Mouse (Mus musculus): ENCODE measurements around the gene Stx1b.

The Stx1b gene

DNA sequence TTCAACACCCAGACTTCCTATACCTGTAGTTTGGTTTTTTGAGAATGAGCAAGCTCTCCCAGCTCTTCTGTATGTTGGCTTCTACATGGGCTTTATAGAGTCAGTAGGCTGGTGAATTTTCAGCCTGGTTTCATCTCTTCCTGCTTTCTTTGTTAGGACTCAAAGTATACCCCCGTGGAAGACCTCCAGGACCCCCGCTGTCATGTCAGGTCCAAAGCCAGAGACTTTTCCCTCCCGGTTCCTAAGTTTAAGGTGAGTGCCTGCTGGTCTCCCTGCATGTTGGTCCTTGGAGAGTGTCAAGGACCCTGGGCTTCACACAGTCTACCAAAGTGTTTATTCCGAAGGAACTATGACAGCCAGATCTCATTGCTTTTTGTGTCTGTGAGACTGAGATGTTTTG, 46.0 kb downstream of the Stx1b start:
- in situ Hi-C loops (cut with MboI; ENCODE audit: unreplicated experiment in 2 of 2): loop anchor here (10.0 to 25.0 kb wide), 3 partner anchors 326 to 934 kb away; partner anchors contain the start of genes 9130023H24Rik (in 1 of the 2) and Armc5 (in 1 of the 2)

DNA sequence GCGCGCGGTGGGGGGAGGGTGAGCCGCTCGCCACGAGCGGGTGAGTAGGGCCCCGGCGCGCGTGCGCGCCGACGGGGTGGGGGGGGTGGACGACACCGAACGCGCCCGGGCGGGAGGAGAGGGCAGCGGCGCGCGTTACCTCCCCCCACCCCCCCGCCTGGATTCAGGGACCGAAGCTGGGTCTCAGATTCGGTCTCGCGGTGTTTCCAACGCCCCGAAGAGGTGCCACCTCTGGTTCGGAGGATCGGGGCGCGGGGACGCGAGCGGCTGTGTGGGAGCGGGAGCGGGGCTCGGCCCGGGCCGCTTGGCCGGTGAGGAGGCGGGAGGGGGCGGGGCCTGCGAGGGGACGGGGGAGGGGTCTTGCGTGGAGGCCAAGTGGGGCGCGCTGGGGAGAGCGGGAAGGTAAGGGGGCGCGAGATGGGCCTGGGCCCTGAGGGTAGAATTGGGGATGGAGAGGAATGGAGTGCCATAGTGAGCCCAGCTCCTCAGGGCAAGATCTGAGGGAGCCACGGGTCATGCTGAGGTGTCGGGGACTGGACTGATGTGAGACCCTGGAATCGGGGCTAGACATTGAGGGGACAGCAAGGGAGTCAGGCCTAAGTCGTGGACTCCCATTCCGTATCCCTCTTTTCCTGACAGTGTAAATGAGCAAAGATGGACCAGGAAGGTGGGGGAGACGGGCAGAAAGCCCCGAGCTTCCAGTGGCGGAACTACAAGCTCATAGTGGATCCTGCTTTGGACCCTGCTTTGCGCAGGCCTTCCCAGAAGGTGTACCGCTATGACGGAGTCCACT, 46.7 kb downstream of the Stx1b start:
- in situ Hi-C loops (cut with MboI; ENCODE audit: unreplicated experiment in 2 of 2): loop anchor here (10.0 to 25.0 kb wide), 3 partner anchors 327 to 935 kb away; partner anchors contain the start of genes 9130023H24Rik (in 1 of the 2) and Armc5 (in 1 of the 2)

DNA sequence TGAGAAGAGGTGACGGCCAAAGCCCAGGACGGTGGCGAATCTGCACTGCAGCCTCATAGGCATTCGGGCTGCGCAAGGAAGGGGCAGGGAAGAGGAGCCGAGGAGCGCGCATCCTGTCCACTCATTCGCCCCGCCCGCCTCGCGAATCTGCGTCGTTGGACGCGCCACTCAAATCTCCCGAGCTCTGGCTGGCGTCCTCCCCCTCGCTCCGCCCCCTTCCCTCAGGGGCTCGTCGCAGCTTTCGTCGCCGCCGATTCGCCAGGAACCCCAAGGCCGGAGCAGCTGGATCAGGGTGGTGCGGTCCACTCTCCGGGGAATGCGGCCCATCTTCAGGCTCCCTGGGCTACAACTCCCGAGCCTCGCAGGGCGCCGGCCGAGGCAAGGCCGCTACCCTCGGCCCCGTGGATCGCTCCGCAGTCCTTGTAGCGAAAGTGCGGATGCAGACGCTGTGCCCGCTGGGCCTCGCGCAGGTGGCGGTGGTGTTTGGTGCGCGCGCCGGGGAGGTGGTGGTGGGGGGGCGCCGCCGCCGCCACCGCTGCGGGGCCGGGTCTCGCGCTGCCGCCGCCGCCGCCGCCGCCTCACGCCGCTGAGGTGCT, 47.4 kb downstream of the Stx1b start:
- in situ Hi-C loops (cut with MboI; ENCODE audit: unreplicated experiment in 2 of 2): loop anchor here (10.0 to 25.0 kb wide), 3 partner anchors 328 to 935 kb away; partner anchors contain the start of genes 9130023H24Rik (in 1 of the 2) and Armc5 (in 1 of the 2)

DNA sequence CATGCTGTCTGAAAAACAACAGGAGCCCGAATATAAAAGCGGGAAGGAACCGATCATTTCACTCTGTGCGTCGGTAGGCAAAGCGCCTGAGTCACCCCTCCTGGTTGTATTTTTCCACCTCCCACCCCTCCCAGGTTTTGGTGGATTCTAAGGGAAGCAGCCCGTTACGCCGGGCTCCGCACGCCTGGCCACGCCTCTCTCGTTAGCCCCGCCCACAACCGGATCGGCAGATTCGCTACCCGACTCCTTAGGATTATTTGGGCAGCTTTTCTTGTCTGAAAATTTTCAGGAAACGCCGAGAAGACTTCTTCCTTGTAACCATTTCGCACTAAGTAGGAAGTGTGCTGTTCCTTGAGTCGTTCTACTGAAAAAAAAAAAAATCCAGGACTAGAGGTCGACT, 47.9 kb downstream of the Stx1b start, which contains the start of gene Setd1a:
Gene Setd1a (plus strand): TSS at position 245 of the 400 bp plus-strand sequence.
- in situ Hi-C loops (cut with MboI; ENCODE audit: unreplicated experiment in 2 of 2): loop anchor here (10.0 to 25.0 kb wide), 3 partner anchors 328 to 936 kb away; partner anchors contain the start of genes 9130023H24Rik (in 1 of the 2) and Armc5 (in 1 of the 2)

DNA sequence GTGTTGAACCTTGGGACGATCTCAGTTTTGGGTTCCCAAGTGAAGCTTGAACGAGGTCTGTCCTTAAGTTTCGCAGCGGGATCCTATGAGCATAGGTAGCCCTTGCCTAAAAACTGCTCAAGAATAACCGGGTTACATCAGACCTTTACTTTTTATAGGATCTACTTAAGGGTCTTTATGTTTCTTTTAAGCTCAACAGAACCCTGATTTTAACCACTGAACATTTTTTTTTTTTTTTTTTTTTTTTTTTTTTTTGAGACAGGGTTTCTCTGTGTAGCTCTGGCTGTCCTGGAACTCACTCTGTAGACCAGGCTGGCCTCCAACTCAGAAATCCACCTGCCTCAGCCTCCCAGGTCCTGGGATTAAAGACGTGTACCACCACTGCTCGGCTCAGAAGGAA, 48.5 kb downstream of the Stx1b start:
- in situ Hi-C loops (cut with MboI; ENCODE audit: unreplicated experiment in 2 of 2): loop anchor here (10.0 to 25.0 kb wide), 3 partner anchors 329 to 936 kb away; partner anchors contain the start of genes 9130023H24Rik (in 1 of the 2) and Armc5 (in 1 of the 2)

DNA sequence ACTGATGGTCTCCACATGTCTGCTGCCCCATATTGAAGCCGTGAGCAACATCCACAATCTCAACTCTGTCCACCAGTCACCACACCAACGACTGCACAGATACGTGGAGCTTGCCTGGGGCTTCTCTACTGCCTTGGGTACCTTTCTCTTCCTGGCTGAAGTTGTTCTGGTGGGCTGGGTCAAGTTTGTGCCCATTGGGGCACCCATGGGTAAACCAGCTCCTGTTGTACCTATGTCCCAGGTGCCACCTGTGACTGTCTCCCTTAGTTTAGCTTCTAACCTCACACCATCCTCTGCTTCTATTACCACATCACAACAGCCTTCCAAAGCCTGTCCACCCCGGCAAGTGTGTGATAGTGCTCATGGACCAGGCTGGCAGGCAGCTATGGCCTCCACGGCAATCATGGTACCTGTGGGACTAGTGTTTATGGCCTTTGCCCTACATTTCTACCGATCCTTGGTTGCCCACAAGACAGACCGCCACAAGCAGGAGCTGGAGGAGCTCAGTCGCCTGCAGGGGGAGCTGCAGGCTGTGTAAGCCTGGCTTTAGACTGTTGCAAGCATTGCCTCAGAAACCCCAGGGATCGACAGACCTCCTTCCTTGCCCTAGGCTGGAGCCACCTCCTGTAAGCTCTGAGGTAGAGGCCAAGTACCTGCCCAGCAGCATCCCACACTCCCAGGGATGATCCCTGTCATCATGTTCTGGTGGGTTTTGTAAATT, 50.5 kb downstream of the Stx1b start:
- in situ Hi-C loops (cut with MboI; ENCODE audit: unreplicated experiment in 2 of 2): loop anchor here (5.0 to 10.0 kb wide), 3 partner anchors 163 to 461 kb away; partner anchors contain the start of genes 9130023H24Rik (in 1 of the 2) and Armc5 (in 1 of the 2)

DNA sequence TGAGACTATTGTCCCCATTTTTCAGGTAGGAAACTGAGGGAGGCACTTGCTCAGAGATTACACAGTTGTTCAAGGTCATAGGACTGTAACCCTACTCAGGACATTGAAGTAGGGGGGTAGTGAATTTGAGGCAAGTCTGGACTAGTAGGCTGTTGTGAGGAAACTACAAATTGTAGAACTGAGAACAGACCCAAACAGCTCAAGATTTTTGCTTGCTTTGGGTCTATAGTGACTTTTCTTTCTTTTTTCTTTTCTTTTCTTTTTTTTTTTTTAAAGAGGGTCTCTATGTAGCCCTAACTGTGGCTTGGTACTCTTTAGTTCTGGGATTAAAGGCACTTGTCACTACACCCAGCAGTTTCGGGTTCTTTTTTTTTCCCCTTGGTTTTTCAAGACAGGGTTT, 51.8 kb downstream of the Stx1b start:
- in situ Hi-C loops (cut with MboI; ENCODE audit: unreplicated experiment in 2 of 2): loop anchor here (5.0 to 10.0 kb wide), 3 partner anchors 165 to 462 kb away; partner anchors contain the start of genes 9130023H24Rik (in 1 of the 2) and Armc5 (in 1 of the 2)

DNA sequence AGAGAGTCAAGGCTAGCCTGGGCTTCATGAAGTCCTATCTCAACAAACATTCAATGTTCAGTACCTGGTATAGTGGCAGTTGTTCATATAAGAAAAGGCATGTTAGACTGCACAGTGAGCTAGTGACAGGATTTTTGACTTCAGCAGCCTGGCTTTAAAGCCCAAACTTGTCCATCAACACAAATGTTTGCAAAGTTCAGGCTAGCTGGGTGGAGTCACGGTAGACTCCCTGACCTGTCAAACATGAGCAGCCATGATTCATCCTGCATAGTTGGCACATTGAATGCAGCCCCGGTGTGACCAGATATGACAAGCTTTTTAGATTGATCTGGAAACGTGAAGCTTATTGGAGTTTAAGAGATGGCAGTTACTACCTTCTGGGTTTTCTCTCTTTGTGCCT, 52.3 kb downstream of the Stx1b start:
- in situ Hi-C loops (cut with MboI; ENCODE audit: unreplicated experiment in 2 of 2): loop anchor here (5.0 to 10.0 kb wide), 3 partner anchors 165 to 463 kb away; partner anchors contain the start of genes 9130023H24Rik (in 1 of the 2) and Armc5 (in 1 of the 2)

DNA sequence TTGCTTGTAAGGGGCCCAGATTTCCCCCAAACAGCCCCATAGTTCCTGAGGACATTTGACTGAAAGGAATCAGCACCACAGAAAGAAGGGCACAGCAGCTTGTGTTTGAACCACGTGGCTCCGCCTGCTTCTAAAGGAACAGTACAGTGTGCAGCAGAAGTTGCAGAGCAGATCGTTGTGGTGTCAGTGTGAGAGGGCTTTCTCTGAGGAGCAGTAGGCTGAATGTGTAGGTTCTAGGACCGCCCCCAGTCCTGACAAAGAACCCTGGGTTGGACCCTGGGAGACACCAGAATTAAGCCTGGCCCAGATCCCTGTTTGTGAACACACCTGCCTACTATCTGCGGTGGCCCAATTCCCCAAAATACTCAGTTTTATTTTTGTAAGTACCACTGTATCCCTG, 53.1 kb downstream of the Stx1b start:
- in situ Hi-C loops (cut with MboI; ENCODE audit: unreplicated experiment in 2 of 2): loop anchor here (5.0 to 10.0 kb wide), 3 partner anchors 166 to 464 kb away; partner anchors contain the start of genes 9130023H24Rik (in 1 of the 2) and Armc5 (in 1 of the 2)

DNA sequence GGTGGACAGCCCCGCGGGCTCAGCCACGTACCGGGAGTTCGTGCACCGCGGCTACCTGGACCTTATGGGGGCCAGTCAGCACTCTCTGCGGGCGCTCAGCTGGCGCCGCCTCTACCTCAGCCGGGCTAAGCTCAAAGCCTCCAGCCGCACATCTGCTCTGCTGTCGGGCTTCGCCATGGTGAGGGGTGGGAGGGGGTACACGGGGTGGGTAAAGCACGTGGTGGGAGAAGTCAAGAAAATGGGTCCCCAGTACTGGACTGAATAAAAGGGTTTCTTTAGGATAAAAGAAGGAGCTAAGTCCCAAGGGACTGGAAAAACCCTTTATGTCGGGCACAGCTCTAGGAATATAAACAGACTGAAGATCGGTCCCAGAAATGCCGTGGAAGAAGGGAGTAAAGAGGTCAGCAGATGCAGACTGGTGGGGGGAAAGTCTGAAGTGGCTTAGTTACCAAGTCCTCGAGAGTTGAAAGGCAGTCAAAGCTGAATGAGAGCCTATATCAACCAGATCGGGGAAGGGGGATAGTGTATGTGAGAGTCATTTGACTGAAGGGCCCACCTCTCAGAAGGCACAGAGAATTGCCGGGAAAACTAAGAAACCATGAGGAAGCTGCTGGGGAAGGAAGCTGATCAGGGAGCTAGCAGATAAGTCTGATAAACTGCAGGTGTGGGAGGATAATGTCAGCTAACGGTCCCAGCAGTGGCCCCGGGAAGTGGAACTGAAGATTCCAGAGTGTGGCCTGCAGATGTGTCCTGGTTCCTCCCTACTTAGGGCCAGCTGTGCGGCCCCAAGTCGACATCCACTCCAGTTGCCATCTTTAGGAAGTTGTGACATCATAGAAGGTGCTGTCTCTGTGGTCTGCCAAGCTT, 54.1 kb downstream of the Stx1b start:
- in situ Hi-C loops (cut with MboI; ENCODE audit: unreplicated experiment in 2 of 2): loop anchor here (5.0 to 10.0 kb wide), 3 partner anchors 167 to 465 kb away; partner anchors contain the start of genes 9130023H24Rik (in 1 of the 2) and Armc5 (in 1 of the 2)

DNA sequence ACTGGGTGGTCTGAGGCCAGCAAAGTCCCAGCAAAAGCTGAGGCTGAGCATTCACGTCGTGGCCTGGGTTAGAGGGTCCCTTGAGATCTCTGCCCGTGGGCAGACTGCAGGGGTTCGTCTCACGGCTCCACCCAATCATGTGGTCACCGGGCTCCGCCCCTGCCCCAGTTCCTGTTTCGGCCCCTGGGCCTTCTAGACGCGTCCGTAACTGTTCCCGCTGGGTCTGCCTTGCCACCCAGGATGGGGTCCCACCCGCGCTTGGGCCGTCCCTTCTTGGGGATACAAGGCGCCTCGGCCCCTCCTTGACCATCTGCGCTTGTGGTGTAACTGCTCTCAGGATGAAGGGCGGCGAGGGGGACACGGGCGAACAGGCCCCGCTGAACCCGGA, 54.7 kb downstream of the Stx1b start, which contains the start of gene Orai3:
Gene Orai3 (plus strand): TSS at position 165 of the 388 bp plus-strand sequence.
- in situ Hi-C loops (cut with MboI; ENCODE audit: unreplicated experiment in 2 of 2): loop anchor here (5.0 to 10.0 kb wide), 3 partner anchors 168 to 465 kb away; partner anchors contain the start of genes 9130023H24Rik (in 1 of the 2) and Armc5 (in 1 of the 2)

DNA sequence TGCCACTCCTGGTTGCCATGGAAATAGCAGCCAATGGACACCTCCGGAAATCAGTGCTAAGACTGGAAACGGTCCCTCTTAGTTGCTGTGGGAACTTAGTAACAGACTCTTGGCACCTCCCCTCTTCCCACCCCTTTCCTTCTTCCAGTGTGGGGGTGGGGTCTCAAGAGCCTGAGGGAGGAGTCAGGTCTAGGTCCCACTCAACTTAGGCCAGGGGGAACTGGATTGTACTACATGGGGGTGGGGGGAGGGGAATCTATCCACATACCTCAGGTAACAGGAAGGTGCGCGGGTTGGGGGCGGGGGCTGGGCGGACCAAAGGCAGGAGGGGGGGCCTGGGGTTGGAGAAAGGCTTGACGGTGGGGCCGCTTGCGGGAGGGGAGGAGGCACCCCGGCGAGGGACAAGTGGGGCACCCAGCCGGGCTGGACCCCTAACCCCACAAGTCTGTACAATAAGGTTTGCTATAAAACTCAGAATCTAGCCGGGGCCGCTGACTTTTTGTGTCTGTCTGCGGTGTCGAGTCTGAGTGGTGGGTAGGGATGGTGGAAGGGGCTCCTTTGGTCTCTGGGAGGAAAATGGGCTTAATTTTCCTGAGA, 55.3 kb downstream of the Stx1b start:
- in situ Hi-C loops (cut with MboI; ENCODE audit: unreplicated experiment in 2 of 2): no loop called here

DNA sequence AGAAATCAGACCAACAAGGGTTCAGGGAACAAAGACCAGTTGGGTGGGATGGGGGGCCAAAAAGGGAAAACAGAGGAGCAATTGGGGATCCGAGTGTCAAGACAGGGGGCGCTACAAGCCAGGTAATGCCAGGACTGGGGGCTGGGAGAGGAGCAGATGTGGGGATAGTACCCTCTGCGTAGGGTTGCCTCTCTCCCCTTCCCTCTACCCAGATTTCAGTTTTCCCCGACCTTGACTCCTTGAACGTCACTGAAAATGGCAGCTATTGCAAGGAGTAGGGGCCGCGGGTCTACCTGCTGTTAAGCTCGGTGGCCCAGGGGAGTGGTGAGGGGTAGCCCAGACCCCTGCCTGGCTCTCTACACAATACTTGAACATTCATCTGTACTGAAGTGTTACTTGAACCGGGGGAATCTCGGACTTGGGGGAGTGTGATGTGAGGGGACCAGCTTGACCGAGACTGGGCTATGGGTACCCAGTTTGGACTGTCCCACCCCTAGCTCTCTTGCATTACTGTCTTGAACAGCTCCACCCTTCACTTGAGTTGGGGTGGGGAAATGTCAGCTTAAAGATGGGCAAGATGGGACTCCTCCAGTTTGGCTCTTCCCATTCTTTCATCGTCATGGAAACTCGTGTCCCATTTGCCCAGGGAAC, 55.9 kb downstream of the Stx1b start:
- in situ Hi-C loops (cut with MboI; ENCODE audit: unreplicated experiment in 2 of 2): no loop called here

DNA sequence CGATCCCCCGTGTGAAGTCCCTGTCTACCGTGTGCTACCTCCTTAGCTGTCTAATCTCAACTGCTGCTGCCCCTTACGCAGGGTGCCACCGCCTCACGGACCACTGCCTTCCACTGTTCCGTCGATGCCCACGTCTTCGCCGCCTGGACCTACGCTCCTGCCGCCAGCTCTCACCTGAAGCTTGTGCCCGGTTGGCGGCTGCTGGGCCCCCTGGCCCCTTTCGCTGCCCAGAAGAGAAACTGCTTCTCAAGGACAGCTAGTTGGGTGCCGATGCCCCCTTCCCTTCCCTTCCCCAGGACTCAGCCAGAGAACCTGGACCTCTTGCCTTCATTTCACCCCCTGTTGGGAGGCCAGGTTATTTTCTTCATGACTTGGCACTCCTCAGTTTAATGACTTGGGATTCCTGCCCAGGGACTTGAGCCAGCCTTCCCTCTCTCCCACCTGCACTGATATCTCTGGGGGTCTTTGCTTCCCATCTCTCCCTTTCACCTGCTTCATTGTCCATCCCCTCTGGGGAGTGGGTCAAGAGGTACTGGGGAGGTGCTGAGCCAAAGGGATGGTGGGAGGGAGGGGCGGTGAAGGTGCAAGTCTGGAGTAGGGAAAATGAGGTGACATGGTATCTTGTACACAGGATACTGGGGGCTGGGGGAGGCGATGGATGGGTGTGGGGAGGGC, 56.5 kb downstream of the Stx1b start:
- in situ Hi-C loops (cut with MboI; ENCODE audit: unreplicated experiment in 2 of 2): no loop called here

DNA sequence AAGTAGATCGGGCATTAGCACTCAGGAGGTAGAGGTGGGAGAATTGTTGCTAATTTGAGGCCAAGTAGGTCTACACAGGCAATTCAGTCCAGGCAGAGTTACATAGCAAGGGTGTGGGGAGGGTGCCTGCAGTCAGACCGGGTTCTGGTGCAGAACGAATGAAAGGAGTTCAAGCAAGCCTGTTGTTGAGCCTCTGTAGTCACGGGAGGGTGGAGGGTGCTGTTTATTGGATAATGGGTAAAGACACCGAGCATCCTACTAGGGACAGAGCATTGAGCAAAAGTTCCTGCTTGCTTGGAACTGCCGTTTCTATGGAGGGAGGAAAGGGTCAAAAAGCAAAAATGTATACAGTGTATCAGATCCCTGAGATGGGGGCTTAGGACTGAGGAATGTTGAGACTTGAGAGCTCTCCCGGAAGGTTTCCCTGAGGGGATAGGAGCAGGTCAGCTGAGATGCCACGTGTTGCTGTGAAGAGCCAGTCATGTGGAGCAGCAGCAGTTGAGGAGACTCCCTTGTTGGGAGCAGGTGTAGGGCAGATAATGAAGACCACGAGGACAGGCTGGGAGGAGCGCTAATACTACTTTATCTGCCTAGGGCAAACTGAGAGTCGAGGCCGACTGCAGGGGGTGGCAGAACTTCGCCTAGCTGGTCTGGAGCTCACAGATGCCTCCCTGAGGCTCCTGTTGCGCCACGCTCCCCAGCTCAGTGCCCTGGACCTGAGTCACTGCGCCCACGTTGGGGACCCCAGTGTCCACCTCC, 57.3 kb downstream of the Stx1b start:
- in situ Hi-C loops (cut with MboI; ENCODE audit: unreplicated experiment in 2 of 2): no loop called here

DNA sequence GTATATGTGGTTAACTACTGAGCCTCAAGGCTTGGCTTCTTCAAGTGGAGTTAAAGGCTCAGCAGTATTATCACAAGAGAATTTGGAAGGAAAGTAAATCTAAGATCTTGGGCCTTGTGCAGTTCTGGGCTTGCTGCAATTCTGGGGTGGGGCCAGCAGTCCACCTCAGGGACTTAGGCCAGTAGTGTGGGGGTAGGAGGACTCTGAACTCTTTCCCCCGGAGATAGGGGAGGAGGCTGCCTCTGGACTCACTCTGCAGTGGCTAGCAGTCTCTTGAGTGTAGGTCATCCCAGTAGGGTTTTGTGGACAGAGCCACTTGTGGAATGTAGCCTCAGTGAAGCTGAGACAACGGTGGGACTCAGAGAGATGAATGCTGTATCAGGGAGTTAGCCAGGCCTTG, 58.6 kb downstream of the Stx1b start:
- in situ Hi-C loops (cut with MboI; ENCODE audit: unreplicated experiment in 2 of 2): no loop called here

DNA sequence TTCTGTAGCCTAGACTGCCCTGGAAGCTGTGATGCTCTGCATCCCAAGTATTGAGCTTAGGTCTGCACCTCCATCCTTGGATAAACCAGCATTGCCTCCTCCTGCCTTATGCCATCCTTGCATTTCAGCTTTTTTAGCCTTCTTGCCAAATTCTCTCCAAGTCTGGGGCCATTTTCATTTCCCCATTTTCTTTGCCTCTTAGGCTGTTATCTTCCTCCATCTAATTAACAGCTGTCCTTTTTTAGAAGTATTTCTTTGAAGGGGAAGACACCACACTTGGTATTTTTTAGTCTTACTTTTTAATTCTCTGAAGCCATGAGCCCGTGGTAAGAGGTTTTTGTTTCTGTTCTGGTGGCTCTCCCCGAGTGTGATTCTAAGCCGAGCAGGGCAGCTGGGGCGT, 60.7 kb downstream of the Stx1b start:
- in situ Hi-C loops (cut with MboI; ENCODE audit: unreplicated experiment in 2 of 2): no loop called here

All from v-Abl transformed pro-B cells (cell line).